Mouse (Mus musculus) megakaryocyte, embryonic 14.5 days (primary cell): Measurements from ENCODE around the gene Cldn13.

Experiments
- FLI1 ChIP-seq: IDR thresholded peaks from 2 replicates; pipeline ENCODE4 v1.6.1; 2012; ENCODE audit warnings: low read length, inconsistent platforms, mixed read lengths
- GATA1 ChIP-seq: IDR thresholded peaks from 3 replicates; pipeline ENCODE4 v1.6.1; 2012; ENCODE audit warnings: mixed read lengths, low read length, inconsistent platforms, borderline replicate concordance

- no peak for TF ChIP-seq GATA1
- TF ChIP-seq FLI1 = no peak
These were observed 46.8 kb downstream of the Cldn13 start for GRCm38 (mm10) chr5:134868506-134868905.
